Mouse (Mus musculus): ENCODE results near the gene Rps11.

DNA sequence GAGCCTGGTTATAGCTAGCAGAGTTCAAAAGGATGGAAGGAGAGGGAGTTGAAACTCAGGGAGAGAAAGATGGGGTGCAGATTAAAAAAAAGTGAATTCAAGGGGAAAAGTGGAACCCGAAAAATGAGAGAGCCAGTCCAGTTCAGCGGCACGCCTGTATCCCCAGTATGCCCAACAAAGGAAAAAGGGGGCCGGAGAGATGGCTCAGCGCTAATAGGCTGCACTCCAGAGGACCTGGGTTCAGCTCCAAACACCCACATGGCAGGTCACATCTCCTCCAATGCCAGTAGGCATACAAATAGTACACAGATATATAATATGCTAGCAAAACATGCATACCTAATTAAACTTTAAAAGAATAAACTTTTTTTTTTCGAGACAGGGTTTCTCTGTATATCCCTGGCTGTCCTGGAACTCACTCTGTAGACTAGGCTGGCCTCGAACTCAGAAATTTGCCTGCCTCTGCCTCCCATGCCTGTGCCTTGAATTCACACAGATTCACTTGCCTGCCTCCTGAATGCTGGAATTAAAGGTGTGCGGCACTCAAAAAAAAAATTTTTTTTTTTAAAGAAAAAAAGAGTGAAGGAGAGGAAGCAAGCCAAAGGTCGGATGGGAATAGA lies 38.9 kb upstream of the Rps11 start:
- TF ChIP-seq CTCF (IDR thresholded peaks at IDR 0.05; ENCODE audit: borderline replicate concordance, insufficient read depth, low read length) (no peak), POLR2A (IDR thresholded peaks at IDR 0.05; ENCODE audit: low read depth, low read length) (no peak)
